Mouse (Mus musculus) bone marrow, adult 2 months (tissue): ENCODE data around the gene Smg1.

Experiments used
- CTCF ChIP-seq: fragments of 200-500 bp; IDR thresholded peaks from 2 replicates; pipeline ENCODE4 v1.5.1; 2011; ENCODE audit warnings: low read length, control low read depth; ENCODE audit not compliant: control insufficient read depth, insufficient read depth
- POLR2A ChIP-seq: fragments of 200-500 bp; IDR thresholded peaks from 2 replicates; pipeline ENCODE4 v1.6.1; 2011; ENCODE audit warnings: low read depth, mild to moderate bottlenecking, control low read depth, low read length, borderline replicate concordance; ENCODE audit not compliant: control insufficient read depth

DNA sequence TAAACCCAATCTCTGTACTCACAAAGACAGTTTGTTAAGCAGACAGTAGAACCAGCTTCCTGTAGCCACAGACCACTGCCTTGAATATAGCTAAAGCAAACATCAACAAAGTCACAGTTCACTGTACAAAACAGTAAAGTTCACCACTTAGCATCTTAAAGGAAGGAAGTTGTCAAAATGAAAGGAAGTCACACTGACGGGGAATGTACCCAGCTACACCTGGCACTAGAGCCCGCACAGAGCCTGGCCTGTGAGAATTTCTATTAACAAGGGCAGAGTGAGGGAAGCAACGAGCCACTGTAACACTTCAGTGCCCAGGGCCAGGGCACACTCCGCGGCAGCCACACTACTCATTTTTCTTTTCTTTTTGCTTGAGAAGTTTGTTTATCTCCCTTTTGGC lies 123.5 kb downstream of the Smg1 start:
- TF ChIP-seq POLR2A (no peak), CTCF (no peak)
